Mouse (Mus musculus) E14TG2a.4 (cell line): ENCODE data around the gene Ggta1.

ENCODE experiments used
- H3K27me3 ChIP-seq: 2 replicates; pipeline ENCODE4 v1.6.1; 2014; ENCODE audit warnings: low read length, control low read depth; ENCODE audit not compliant: insufficient read depth
- H3K36me3 ChIP-seq: 2 replicates; pipeline ENCODE4 v1.6.1; 2014; ENCODE audit warnings: low read length, control low read depth; ENCODE audit not compliant: insufficient read depth
- H3K4me1 ChIP-seq: replicated peaks from 2 replicates; pipeline ENCODE4 v1.6.1; 2014; ENCODE audit warnings: low read depth, low read length, control low read depth
- H3K4me3 ChIP-seq: replicated peaks from 2 replicates; pipeline ENCODE4 v1.5.1; 2014; ENCODE audit warnings: mild to moderate bottlenecking, low read length
- H3K9me3 ChIP-seq: 2 replicates; pipeline ENCODE4 v1.6.1; 2014; ENCODE audit warnings: low read length, control low read depth
- CTCF ChIP-seq: conservative IDR thresholded peaks from 2 replicates; pipeline ENCODE4 v1.5.1; 2014; ENCODE audit warnings: low read length
- NANOG ChIP-seq: IDR thresholded peaks from 2 replicates; pipeline ENCODE4 v1.6.1; 2014; ENCODE audit warnings: borderline replicate concordance, low read length, mixed read lengths
- POU5F1 ChIP-seq: IDR thresholded peaks from 2 replicates; pipeline ENCODE4 v1.6.1; 2014; ENCODE audit warnings: low read length, borderline replicate concordance

Ggta1 gene

GRCm38 (mm10) chr2:35483402-35483801 lies 20.4 kb upstream of the Ggta1 start:
- no peaks in the 10 kb centered on the region for H3K9me3 ChIP-seq
- TF ChIP-seq POU5F1 = no peak
- TF ChIP-seq CTCF = no peak

GRCm38 (mm10) chr2:35481322-35481990 lies 18.4 kb upstream of the Ggta1 start:
- TF ChIP-seq CTCF = no peak
- no peak for TF ChIP-seq POU5F1
- 0 out of 2 replicates have a peak, but pooled peaks have one; percentile 31 for TF ChIP-seq NANOG
- no peaks in the 10 kb centered on the region for H3K9me3 ChIP-seq
- no peaks in the 10 kb centered on the region for H3K27me3 ChIP-seq
- no peaks in the 10 kb centered on the region for H3K36me3 ChIP-seq
- no peak overlapping the region for H3K4me3 ChIP-seq
- peaks cover 71% of the 10 kb centered on the region for H3K4me1 ChIP-seq

More at GRCm38 (mm10) chr2:35483402-35483801, 20.4 kb upstream of the Ggta1 start:
- H3K27me3 ChIP-seq = no peaks in the 10 kb centered on the region
- no peak overlapping the region for H3K4me3 ChIP-seq
- H3K36me3 ChIP-seq = no peaks in the 10 kb centered on the region
- peaks cover 84% of the 10 kb centered on the region for H3K4me1 ChIP-seq

- H3K4me3 ChIP-seq = no peak overlapping the region
- H3K36me3 ChIP-seq = no peaks in the 10 kb centered on the region
- H3K4me1 ChIP-seq = peaks cover 58% of the 10 kb centered on the region
- H3K9me3 ChIP-seq = no peaks in the 10 kb centered on the region
- TF ChIP-seq POU5F1 = no peak
- TF ChIP-seq CTCF = no peak
- TF ChIP-seq NANOG = no peak
- H3K27me3 ChIP-seq = no peaks in the 10 kb centered on the region
Observed at GRCm38 (mm10) chr2:35480073-35480472, 17.0 kb upstream of the Ggta1 start.

- H3K27me3 ChIP-seq = no peaks in the 10 kb centered on the region
- H3K4me1 ChIP-seq = peaks cover 51% of the 10 kb centered on the region
- TF ChIP-seq NANOG (no peak), CTCF (no peak), POU5F1 (no peak)
Observed at GRCm38 (mm10) chr2:35478812-35479122, 15.7 kb upstream of the Ggta1 start.

GRCm38 (mm10) chr2:35477999-35478811 lies 15.2 kb upstream of the Ggta1 start:
- Histone ChIP-seq H3K9me3 (no peaks in the 10 kb centered on the region), H3K4me1 (peaks cover 46% of the 10 kb centered on the region), H3K27me3 (no peaks in the 10 kb centered on the region), H3K36me3 (no peaks in the 10 kb centered on the region), H3K4me3 (no peak overlapping the region)
- TF ChIP-seq CTCF (no peak), NANOG (no peak)

More at GRCm38 (mm10) chr2:35478812-35479122, 15.7 kb upstream of the Ggta1 start:
- H3K9me3 ChIP-seq = no peaks in the 10 kb centered on the region
- H3K4me3 ChIP-seq = no peak overlapping the region
- H3K36me3 ChIP-seq = no peaks in the 10 kb centered on the region

- H3K4me3 ChIP-seq = no peak overlapping the region
- H3K9me3 ChIP-seq = no peaks in the 10 kb centered on the region
- TF ChIP-seq NANOG (no peak), CTCF (no peak), POU5F1 (no peak)
- H3K36me3 ChIP-seq = no peaks in the 10 kb centered on the region
- peaks cover 37% of the 10 kb centered on the region for H3K4me1 ChIP-seq
- no peaks in the 10 kb centered on the region for H3K27me3 ChIP-seq
Observed at GRCm38 (mm10) chr2:35477321-35477720, 14.3 kb upstream of the Ggta1 start.

GRCm38 (mm10) chr2:35474916-35475315 lies 11.9 kb upstream of the Ggta1 start:
- Histone ChIP-seq H3K4me3 (no peak overlapping the region), H3K4me1 (peaks cover 13% of the 10 kb centered on the region), H3K9me3 (no peaks in the 10 kb centered on the region), H3K36me3 (no peaks in the 10 kb centered on the region), H3K27me3 (no peaks in the 10 kb centered on the region)
- TF ChIP-seq CTCF = no peak
- no peak for TF ChIP-seq NANOG

GRCm38 (mm10) chr2:35469266-35469665 lies 6.2 kb upstream of the Ggta1 start:
- no peaks in the 10 kb centered on the region for H3K27me3 ChIP-seq
- TF ChIP-seq CTCF (no peak), POU5F1 (no peak), NANOG (no peak)
- no peaks in the 10 kb centered on the region for H3K9me3 ChIP-seq
- H3K4me1 ChIP-seq = peaks cover 33% of the 10 kb centered on the region
- H3K36me3 ChIP-seq = no peaks in the 10 kb centered on the region
- H3K4me3 ChIP-seq = no peak overlapping the region
